Comparison of ENCODE assay signal across 8 mouse cellular contexts in genomic region chr17:48538328-48538727, GRCm38 (mm10).
A peak's percentile ranks its signal among the peaks of the same experiment; 100 is the strongest.
DNase-seq lines count a peak whose midpoint lies in the region; ATAC-seq and TF ChIP-seq lines count a peak whose summit lies in the region.

No protein-coding gene starts in this region.

- no peaks in the 10 kb centered on the region for H3K9me3 ChIP-seq in liver, embryonic 12.5 days (replicated peaks)
- H3K9me3 ChIP-seq in liver, postnatal 0 days (ENCODE audit: low read length), result no peaks in the 10 kb centered on the region

- H3K4me2 ChIP-seq in liver, embryonic 12.5 days, result no peak overlapping the region
- H3K4me2 ChIP-seq in liver, postnatal 0 days (ENCODE audit: low read depth, low read length), result no peak overlapping the region

- no peak overlapping the region for H3K27ac ChIP-seq in liver, embryonic 12.5 days
- H3K27ac ChIP-seq in bone marrow macrophage, adult 2 months (ENCODE audit: insufficient read depth, low read depth, low read length), result no peak overlapping the region
- no peak overlapping the region for H3K27ac ChIP-seq in liver, postnatal 0 days (ENCODE audit: low read depth)

- no peaks in the 10 kb centered on the region for H3K27me3 ChIP-seq in liver, embryonic 12.5 days (replicated peaks)
- no peaks in the 10 kb centered on the region for H3K27me3 ChIP-seq in liver, postnatal 0 days (ENCODE audit: insufficient read depth, low read length)

- TF ChIP-seq CTCF in bone marrow macrophage, adult 2 months (IDR thresholded peaks at IDR 0.05; ENCODE audit: low read depth, low read length), result peak; percentile 45; the same call in 1 of the 2 replicates
- peak; percentile 75 for TF ChIP-seq CTCF in liver, postnatal 0 days (IDR thresholded peaks at IDR 0.05; ENCODE audit: low read depth)

- 67% methylated on average over 5 of the region's 5 CpGs for WGBS in liver, embryonic 12.5 days (ENCODE audit: insufficient replicate concordance)
- 73% methylated on average over 5 of the region's 5 CpGs for WGBS in liver, postnatal 0 days (ENCODE audit: insufficient replicate concordance)

- peak; percentile 35 to 62 for DNase-seq in cerebellum, postnatal 25 days
- no peak for DNase-seq in cerebellum, adult 11 months
- DNase-seq in liver, result peak; percentile 42
- DNase-seq in liver, postnatal 0 days, result peak; percentile 54
- no peak for DNase-seq in left cerebral cortex, postnatal 10 days (ENCODE audit: extremely low spot score in 1 of 2, low spot score in 2 of 2)
- no peak for DNase-seq in urinary bladder, adult 2 months (ENCODE audit: low spot score)

- H3K4me1 ChIP-seq in liver, embryonic 12.5 days, result peaks cover 5% of the 10 kb centered on the region; the same call in 1 of the 2 replicates
- no peaks in the 10 kb centered on the region for H3K4me1 ChIP-seq in bone marrow macrophage, adult 2 months (ENCODE audit: control insufficient read depth, insufficient read depth, low read length)
- no peaks in the 10 kb centered on the region for H3K4me1 ChIP-seq in liver, postnatal 0 days (ENCODE audit: insufficient read depth)

- TF ChIP-seq EP300 in liver, postnatal 0 days (IDR thresholded peaks at IDR 0.05; ENCODE audit: low read depth), result no peak

- no peak for ATAC-seq in liver, embryonic 12.5 days
- ATAC-seq in liver, postnatal 0 days, result no peak

- TF ChIP-seq POLR2A in bone marrow macrophage, adult 2 months (IDR thresholded peaks at IDR 0.05; ENCODE audit: borderline replicate concordance, low read depth, low read length), result no peak

- H3K9ac ChIP-seq in liver, embryonic 12.5 days, result no peak overlapping the region
- no peak overlapping the region for H3K9ac ChIP-seq in liver, postnatal 0 days (replicated peaks)

- H3K36me3 ChIP-seq in liver, embryonic 12.5 days, result no peaks in the 10 kb centered on the region
- H3K36me3 ChIP-seq in liver, postnatal 0 days (replicated peaks; ENCODE audit: insufficient read depth, low read length), result no peaks in the 10 kb centered on the region

- intact Hi-C loops in left cerebral cortex, postnatal 10 days (cut with DNase I), result no loop called here

- no peak overlapping the region for H3K4me3 ChIP-seq in liver, embryonic 12.5 days
- no peak overlapping the region for H3K4me3 ChIP-seq in bone marrow macrophage, adult 2 months (ENCODE audit: insufficient read depth, low read length)
- no peak overlapping the region for H3K4me3 ChIP-seq in liver, postnatal 0 days (ENCODE audit: low read depth, low read length)

Comparison
In these comparisons a context has a peak if more than half of its experiments do, and no peak if none do; other contexts are left out.
1. DNase-seq: peak in cerebellum, postnatal 25 days (2 of 2), liver (single experiment) and liver, postnatal 0 days (single experiment); none in cerebellum, adult 11 months (single experiment), left cerebral cortex, postnatal 10 days (0 of 2) and urinary bladder, adult 2 months (single experiment).